Mouse (Mus musculus): ENCODE measurements at regions not wholly inside any gene's neighbourhood (a gene's known extent, or its start where the extent isn't known, plus 50 kb on each side); places are given as distances from the start of the nearest gene placed in this dataset.
"Not testable (repeated sequence)": the region's sequence is repeated elsewhere in the genome, so short reads cannot be mapped to it uniquely, and the experiment has no call there.

DNA sequence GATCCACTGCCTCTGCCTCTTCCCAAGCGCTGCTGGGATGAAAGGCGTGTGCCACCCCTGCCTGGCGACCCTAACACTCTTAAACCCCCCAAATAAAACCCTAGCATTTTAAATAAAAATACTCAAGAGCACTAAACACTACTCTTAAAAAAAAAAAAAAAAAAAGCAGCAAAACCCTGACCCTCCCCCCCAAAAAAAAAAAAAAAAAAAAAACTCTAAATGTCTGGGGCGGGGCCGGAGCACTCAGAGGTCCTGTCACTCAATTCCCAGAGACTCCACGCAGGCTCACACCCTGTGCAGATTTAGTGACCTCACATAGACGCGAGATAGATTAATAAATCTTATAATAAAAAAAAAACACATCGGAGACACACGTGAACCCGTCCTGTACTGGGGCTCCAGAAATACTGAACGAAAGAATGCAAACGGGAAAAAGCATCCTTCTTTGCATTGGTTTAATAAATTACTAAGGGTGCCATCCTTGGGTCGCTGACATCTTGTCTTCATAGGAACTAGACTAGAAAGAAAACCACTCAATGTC is 2591.1 kb downstream of the Gm37988 start:
- TF ChIP-seq CTCF (IDR thresholded peaks at IDR 0.05; ENCODE audit: low read depth), result no peak
- Histone ChIP-seq H3K4me1 (replicated peaks; ENCODE audit: control insufficient read depth, insufficient read depth, low read length) (no peaks in the 10 kb centered on the region), H3K27ac (ENCODE audit: low read depth, low read length) (0 out of 2 replicates have a peak overlapping the region, but pooled peaks have one; percentile 50), H3K9me3 (ENCODE audit: control insufficient read depth) (no peaks in the 10 kb centered on the region), H3K9ac (ENCODE audit: low read depth, low read length) (peak overlapping the region; percentile 53; the same call in 1 of the 2 replicates), H3K27me3 (replicated peaks; ENCODE audit: control insufficient read depth, insufficient read depth, low read length) (no peaks in the 10 kb centered on the region), H3K36me3 (ENCODE audit: control insufficient read depth, insufficient read depth) (no peaks in the 10 kb centered on the region), H3K4me2 (replicated peaks; ENCODE audit: low read depth) (peak overlapping the region; percentile 91), H3K4me3 (ENCODE audit: low read depth, low read length) (peak overlapping the region; percentile 85)
- no peak for ATAC-seq
- 36% methylated on average over 14 of the region's 14 CpGs for WGBS

- ATAC-seq; H3K27ac ChIP-seq (ENCODE audit: low read depth, low read length); H3K27me3 ChIP-seq (replicated peaks; ENCODE audit: control insufficient read depth, insufficient read depth, low read length); H3K9me3 ChIP-seq (ENCODE audit: control insufficient read depth); H3K4me1 ChIP-seq (replicated peaks; ENCODE audit: control insufficient read depth, insufficient read depth, low read length); H3K36me3 ChIP-seq (ENCODE audit: control insufficient read depth, insufficient read depth); H3K4me2 ChIP-seq (replicated peaks; ENCODE audit: low read depth); H3K4me3 ChIP-seq (ENCODE audit: low read depth, low read length); H3K9ac ChIP-seq (ENCODE audit: low read depth, low read length): not testable (repeated sequence)
- WGBS, result 35% methylated on average over 5 of the region's 5 CpGs
Measured at GRCm38 (mm10) chr1:7405651-7406050, 2598.0 kb downstream of the Gm37988 start.

- Histone ChIP-seq H3K9me3 (ENCODE audit: control insufficient read depth) (no peaks in the 10 kb centered on the region), H3K9ac (ENCODE audit: low read depth, low read length) (no peak overlapping the region), H3K27me3 (replicated peaks; ENCODE audit: control insufficient read depth, insufficient read depth, low read length) (no peaks in the 10 kb centered on the region), H3K4me1 (replicated peaks; ENCODE audit: control insufficient read depth, insufficient read depth, low read length) (no peaks in the 10 kb centered on the region), H3K36me3 (ENCODE audit: control insufficient read depth, insufficient read depth) (no peaks in the 10 kb centered on the region), H3K4me3 (ENCODE audit: low read depth, low read length) (no peak overlapping the region), H3K4me2 (replicated peaks; ENCODE audit: low read depth) (no peak overlapping the region), H3K27ac (ENCODE audit: low read depth, low read length) (no peak overlapping the region)
- no peak for ATAC-seq
- no peak for TF ChIP-seq CTCF (IDR thresholded peaks at IDR 0.05; ENCODE audit: low read depth)
- 56% methylated on average over 1 of the region's 1 CpGs for WGBS
Measured at GRCm38 (mm10) chr1:7414444-7414843, 2606.8 kb downstream of the Gm37988 start.

DNA sequence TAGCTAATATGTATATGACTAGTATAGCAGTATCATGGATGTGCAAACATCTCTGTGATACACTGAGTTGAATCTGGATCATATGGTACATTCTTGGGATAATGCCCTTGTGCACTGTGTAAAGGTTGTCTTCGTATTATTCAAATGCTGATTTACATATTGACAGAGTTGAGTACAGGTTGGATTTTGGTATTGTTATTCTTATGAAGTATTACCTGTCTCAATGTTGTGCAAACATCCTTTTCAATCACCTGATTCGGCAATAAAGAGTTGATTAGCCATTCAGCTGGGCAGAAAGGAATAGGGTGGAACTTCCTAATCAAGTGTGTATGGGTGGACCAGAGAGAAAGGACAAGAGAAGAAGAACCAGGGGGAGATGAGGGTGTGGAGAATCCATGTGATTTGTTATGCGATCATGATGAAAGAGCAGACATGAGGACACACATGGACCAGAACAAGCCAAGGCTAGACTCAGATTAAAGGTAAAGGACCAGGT is 2644.0 kb downstream of the Gm37988 start:
- H3K4me3 ChIP-seq (ENCODE audit: low read depth, low read length), result no peak overlapping the region
- H3K4me1 ChIP-seq (replicated peaks; ENCODE audit: control insufficient read depth, insufficient read depth, low read length), result no peaks in the 10 kb centered on the region
- H3K9me3 ChIP-seq (ENCODE audit: control insufficient read depth), result no peaks in the 10 kb centered on the region
- TF ChIP-seq CTCF (IDR thresholded peaks at IDR 0.05; ENCODE audit: low read depth), result no peak
- H3K9ac ChIP-seq (ENCODE audit: low read depth, low read length), result no peak overlapping the region
- ATAC-seq, result no peak
- H3K27ac ChIP-seq (ENCODE audit: low read depth, low read length), result no peak overlapping the region
- WGBS, result 80% methylated on average over 3 of the region's 3 CpGs
- H3K27me3 ChIP-seq (replicated peaks; ENCODE audit: control insufficient read depth, insufficient read depth, low read length), result no peaks in the 10 kb centered on the region
- H3K4me2 ChIP-seq (replicated peaks; ENCODE audit: low read depth), result no peak overlapping the region
- H3K36me3 ChIP-seq (ENCODE audit: control insufficient read depth, insufficient read depth), result no peaks in the 10 kb centered on the region

DNA sequence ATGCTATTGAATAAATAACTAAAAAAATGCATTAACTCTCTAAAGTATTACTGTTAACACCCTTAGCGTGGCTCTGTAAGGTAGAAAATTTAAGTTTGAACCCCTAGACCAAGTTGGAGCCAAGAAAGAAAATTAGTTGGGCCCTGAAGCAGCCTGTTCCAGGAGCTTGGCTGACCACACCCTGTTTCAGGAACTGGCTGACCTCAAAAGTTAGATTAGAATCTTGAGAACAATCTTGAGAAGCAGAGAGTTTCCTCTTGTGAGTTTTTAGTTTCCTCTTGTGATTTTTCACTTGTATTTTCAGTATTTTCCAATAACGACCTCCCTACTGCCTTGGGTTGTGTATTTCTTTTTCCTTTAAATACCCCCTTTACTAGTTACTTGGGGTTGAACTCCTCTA is 2647.2 kb downstream of the Gm37988 start:
- no peak overlapping the region for H3K27ac ChIP-seq (ENCODE audit: low read depth, low read length)
- 66% methylated on average over 2 of the region's 2 CpGs for WGBS
- no peaks in the 10 kb centered on the region for H3K9me3 ChIP-seq (ENCODE audit: control insufficient read depth)
- ATAC-seq, result no peak
- H3K27me3 ChIP-seq (replicated peaks; ENCODE audit: control insufficient read depth, insufficient read depth, low read length), result no peaks in the 10 kb centered on the region
- no peaks in the 10 kb centered on the region for H3K36me3 ChIP-seq (ENCODE audit: control insufficient read depth, insufficient read depth)
- no peak overlapping the region for H3K4me3 ChIP-seq (ENCODE audit: low read depth, low read length)
- no peak for TF ChIP-seq CTCF (IDR thresholded peaks at IDR 0.05; ENCODE audit: low read depth)
- no peak overlapping the region for H3K9ac ChIP-seq (ENCODE audit: low read depth, low read length)
- H3K4me1 ChIP-seq (replicated peaks; ENCODE audit: control insufficient read depth, insufficient read depth, low read length), result no peaks in the 10 kb centered on the region
- H3K4me2 ChIP-seq (replicated peaks; ENCODE audit: low read depth), result no peak overlapping the region

GRCm38 (mm10) chr1:7457895-7458294 is 2650.2 kb downstream of the Gm37988 start:
- Histone ChIP-seq H3K9me3 (ENCODE audit: control insufficient read depth) (no peaks in the 10 kb centered on the region), H3K4me3 (ENCODE audit: low read depth, low read length) (no peak overlapping the region), H3K27me3 (replicated peaks; ENCODE audit: control insufficient read depth, insufficient read depth, low read length) (no peaks in the 10 kb centered on the region), H3K27ac (ENCODE audit: low read depth, low read length) (no peak overlapping the region), H3K4me1 (replicated peaks; ENCODE audit: control insufficient read depth, insufficient read depth, low read length) (no peaks in the 10 kb centered on the region), H3K4me2 (replicated peaks; ENCODE audit: low read depth) (no peak overlapping the region), H3K9ac (ENCODE audit: low read depth, low read length) (no peak overlapping the region), H3K36me3 (ENCODE audit: control insufficient read depth, insufficient read depth) (no peaks in the 10 kb centered on the region)
- no peak for TF ChIP-seq CTCF (IDR thresholded peaks at IDR 0.05; ENCODE audit: low read depth)
- ATAC-seq, result no peak

- Histone ChIP-seq H3K4me2 (replicated peaks; ENCODE audit: low read depth) (no peak overlapping the region), H3K4me3 (ENCODE audit: low read depth, low read length) (no peak overlapping the region), H3K27ac (ENCODE audit: low read depth, low read length) (no peak overlapping the region), H3K36me3 (ENCODE audit: control insufficient read depth, insufficient read depth) (no peaks in the 10 kb centered on the region), H3K27me3 (replicated peaks; ENCODE audit: control insufficient read depth, insufficient read depth, low read length) (no peaks in the 10 kb centered on the region), H3K9me3 (ENCODE audit: control insufficient read depth) (no peaks in the 10 kb centered on the region), H3K9ac (ENCODE audit: low read depth, low read length) (no peak overlapping the region), H3K4me1 (replicated peaks; ENCODE audit: control insufficient read depth, insufficient read depth, low read length) (no peaks in the 10 kb centered on the region)
- TF ChIP-seq CTCF (IDR thresholded peaks at IDR 0.05; ENCODE audit: low read depth), result no peak
- 90% methylated on average over 1 of the region's 1 CpGs for WGBS
- no peak for ATAC-seq
Measured at GRCm38 (mm10) chr1:7494096-7494495, 2686.4 kb downstream of the Gm37988 start.

Measured in intestine, postnatal 0 days (tissue).